ENCODE assay signal across 9 mouse cellular contexts in genomic region chr1:42233289-42233688, GRCm38 (mm10).
A peak's percentile ranks its signal among the peaks of the same experiment; 100 is the strongest.
DNase-seq lines count a peak whose midpoint lies in the region; ATAC-seq and TF ChIP-seq lines count a peak whose summit lies in the region.
"Had no signal": no experiment of that assay in that cellular context is flagged by ENCODE, and none has a peak within 500 bp of the region (broad histone marks: within the 10 kb centered on the region; RNA-seq: fewer than 3 reads in every experiment).

No protein-coding gene starts in this region.

- H3K9me3 ChIP-seq in embryonic facial prominence, embryonic 14.5 days (ENCODE audit: control insufficient read depth, low read length): no peaks in the 10 kb centered on the region
- H3K9me3 ChIP-seq in limb, embryonic 11.5 days (ENCODE audit: control insufficient read depth, low read length): no peaks in the 10 kb centered on the region
- H3K9me3 ChIP-seq in neural tube, embryonic 13.5 days: no peaks in the 10 kb centered on the region

- no peak overlapping the region for H3K4me3 ChIP-seq in embryonic facial prominence, embryonic 14.5 days (ENCODE audit: low read depth, low read length)
- H3K4me3 ChIP-seq in limb, embryonic 11.5 days (ENCODE audit: low read depth, low read length): no peak overlapping the region
- H3K4me3 ChIP-seq in neural tube, embryonic 13.5 days: no peak overlapping the region
- H3K4me3 ChIP-seq in thymus, adult 2 months (ENCODE audit: control insufficient read depth, insufficient read depth, low read length): no peak overlapping the region
- H3K4me3 ChIP-seq: layer of hippocampus, adult 2 months had no signal

- H3K4me2 ChIP-seq in embryonic facial prominence, embryonic 14.5 days (ENCODE audit: low read depth, low read length): no peak overlapping the region
- no peak overlapping the region for H3K4me2 ChIP-seq in limb, embryonic 11.5 days (ENCODE audit: low read depth, severe bottlenecking)
- no peak overlapping the region for H3K4me2 ChIP-seq in neural tube, embryonic 13.5 days

- WGBS in embryonic facial prominence, embryonic 14.5 days: 8% methylated on average over 10 of the region's 10 CpGs
- WGBS in limb, embryonic 11.5 days: 4% methylated on average over 10 of the region's 10 CpGs
- 5% methylated on average over 10 of the region's 10 CpGs for WGBS in neural tube, embryonic 13.5 days
- 64% methylated on average over 10 of the region's 10 CpGs for WGBS in thymus, adult 2 months

- no peaks in the 10 kb centered on the region for H3K36me3 ChIP-seq in embryonic facial prominence, embryonic 14.5 days (ENCODE audit: control insufficient read depth, insufficient read depth, low read length)
- no peaks in the 10 kb centered on the region for H3K36me3 ChIP-seq in limb, embryonic 11.5 days (ENCODE audit: control insufficient read depth, insufficient read depth, low read length)
- H3K36me3 ChIP-seq in neural tube, embryonic 13.5 days: no peaks in the 10 kb centered on the region
- H3K36me3 ChIP-seq in thymus, adult 2 months (ENCODE audit: control insufficient read depth, insufficient read depth, low read length): no peaks in the 10 kb centered on the region

- H3K27ac ChIP-seq in embryonic facial prominence, embryonic 14.5 days (replicated peaks; ENCODE audit: low read depth, low read length): no peak overlapping the region
- no peak overlapping the region for H3K27ac ChIP-seq in limb, embryonic 11.5 days (replicated peaks; ENCODE audit: low read depth, low read length)
- no peak overlapping the region for H3K27ac ChIP-seq in neural tube, embryonic 13.5 days (replicated peaks)
- no peak overlapping the region for H3K27ac ChIP-seq in thymus, adult 2 months (ENCODE audit: control insufficient read depth, insufficient read depth, low read length)
- H3K27ac ChIP-seq: layer of hippocampus, adult 2 months had no signal

- peaks cover 15% of the 10 kb centered on the region; the same call in 1 of the 2 replicates for H3K4me1 ChIP-seq in embryonic facial prominence, embryonic 14.5 days (ENCODE audit: control insufficient read depth, insufficient read depth, low read length)
- H3K4me1 ChIP-seq in limb, embryonic 11.5 days (ENCODE audit: control insufficient read depth, insufficient read depth, low read length): 0 out of 2 replicates have a peak, but pooled peaks cover 2% of the 10 kb centered on the region
- H3K4me1 ChIP-seq in neural tube, embryonic 13.5 days (replicated peaks): peaks cover 5% of the 10 kb centered on the region
- no peaks in the 10 kb centered on the region for H3K4me1 ChIP-seq in thymus, adult 2 months (replicated peaks; ENCODE audit: control insufficient read depth, insufficient read depth, low read length)

- no peak for TF ChIP-seq CTCF in thymus, adult 2 months (IDR thresholded peaks at IDR 0.05; ENCODE audit: borderline replicate concordance, control insufficient read depth, extremely low read depth, insufficient read depth, low read length, poor library complexity)

- peak; percentile 54 for DNase-seq in embryonic facial prominence, embryonic 14.5 days (ENCODE audit: low spot score)
- peak; percentile 61 for DNase-seq in forelimb bud, embryonic 11.5 days (ENCODE audit: low read depth, low spot score)
- peak; percentile 52 for DNase-seq in limb, embryonic 11.5 days (ENCODE audit: low spot score)
- DNase-seq in lung, postnatal 36 days: no peak
- no peak for DNase-seq in thymus, adult 2 months
- DNase-seq in spleen, postnatal 36 days (ENCODE audit: low spot score in 2 of 2): no peak
- DNase-seq: cerebellum, adult 11-12 months had no signal

- no peaks in the 10 kb centered on the region for H3K27me3 ChIP-seq in embryonic facial prominence, embryonic 14.5 days (replicated peaks; ENCODE audit: control insufficient read depth, insufficient read depth, low read length)
- no peaks in the 10 kb centered on the region for H3K27me3 ChIP-seq in limb, embryonic 11.5 days (ENCODE audit: control insufficient read depth, insufficient read depth, low read length)
- H3K27me3 ChIP-seq in neural tube, embryonic 13.5 days: no peaks in the 10 kb centered on the region
- H3K27me3 ChIP-seq in thymus, adult 2 months (ENCODE audit: control insufficient read depth, insufficient read depth, low read length): no peaks in the 10 kb centered on the region

- 0 out of 2 replicates have a peak, but pooled peaks have one; percentile 30 for ATAC-seq in embryonic facial prominence, embryonic 14.5 days (ENCODE audit: low read depth)
- ATAC-seq in limb, embryonic 11.5 days (ENCODE audit: insufficient number of reproducible peaks, low FRiP score, low TSS enrichment, low read depth): 0 out of 2 replicates have a peak, but pooled peaks have one; percentile 78
- ATAC-seq in neural tube, embryonic 13.5 days (ENCODE audit: low read depth): peak; percentile 58

- TF ChIP-seq POLR2A in thymus, adult 2 months (IDR thresholded peaks at IDR 0.05; ENCODE audit: control insufficient read depth, extremely low read depth, insufficient read depth, low read length, poor library complexity): no peak

- H3K9ac ChIP-seq in embryonic facial prominence, embryonic 14.5 days (ENCODE audit: low read depth, low read length): no peak overlapping the region
- H3K9ac ChIP-seq in limb, embryonic 11.5 days (ENCODE audit: low read length): no peak overlapping the region
- H3K9ac ChIP-seq in neural tube, embryonic 13.5 days: no peak overlapping the region

Comparison
In these comparisons a context has a peak if more than half of its experiments do, and no peak if none do; other contexts are left out.
1. DNase-seq: peak in embryonic facial prominence, embryonic 14.5 days (single experiment), forelimb bud, embryonic 11.5 days (single experiment) and limb, embryonic 11.5 days (single experiment); none in lung, postnatal 36 days (single experiment), thymus, adult 2 months (single experiment) and spleen, postnatal 36 days (0 of 2).
2. Peak in every context shown above with its lines, with median percentiles within 50 percentile points of each other: ATAC-seq.